Mouse (Mus musculus): Measurements from ENCODE around the gene Acrbp. TPM values are rescaled to one million over a fixed set of nuclear protein-coding genes. Genes with fewer than 3 reads are reported as not detected.
"Not testable (repeated sequence)": the region's sequence is repeated elsewhere in the genome, so short reads cannot be mapped to it uniquely, and the experiment has no call there.

Acrbp gene
- polyA plus RNA-seq (2014; fragmentation: Nextera tagmentation; extraction: Ambion mirVana) = 10.9 and 11.7 TPM in 2 replicates

DNA sequence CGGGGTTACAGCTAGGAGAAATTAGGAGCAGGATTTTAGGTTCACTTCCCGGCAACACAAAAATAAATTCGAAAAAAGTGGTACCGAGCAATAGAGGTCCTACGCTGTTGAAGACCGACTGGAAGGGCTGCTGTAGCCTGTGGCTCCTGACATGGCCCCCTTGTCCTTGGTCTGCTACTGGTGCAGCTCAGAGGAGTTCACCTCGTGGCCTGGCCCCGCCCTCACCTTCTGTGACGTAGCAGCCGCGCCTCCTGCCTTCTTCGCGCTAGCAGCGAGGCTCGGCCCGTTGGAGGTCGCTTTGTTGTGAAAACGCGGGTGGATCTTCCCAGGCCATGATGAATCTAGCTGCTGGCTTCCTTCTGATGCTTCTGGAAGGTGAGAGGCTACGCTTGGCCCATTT is at the start of gene Acrbp:
Acrbp (plus strand) TSS at position 12 of the 400 bp plus-strand sequence.
- Histone ChIP-seq H3K36me3 (ENCODE audit: control insufficient read depth, insufficient read depth, low read length) (peaks cover 16% of the 10 kb centered on the region), H3K9ac (ENCODE audit: low read length) (no peak within 1 kb of the TSS), H3K4me2 (ENCODE audit: low read depth) (no peak within 1 kb of the TSS), H3K4me1 (ENCODE audit: control insufficient read depth, insufficient read depth, low read length) (no peaks in the 10 kb centered on the region), H3K9me3 (ENCODE audit: control insufficient read depth, low read length) (no peaks in the 10 kb centered on the region), H3K4me3 (ENCODE audit: low read depth, low read length) (no peak within 1 kb of the TSS), H3K27me3 (ENCODE audit: control insufficient read depth, insufficient read depth, low read length) (no peaks in the 10 kb centered on the region), H3K27ac (ENCODE audit: low read depth, low read length) (no peak within 1 kb of the TSS)
- no peak for ATAC-seq (ENCODE audit: insufficient read depth, low FRiP score, low TSS enrichment)
- no peak for DNase-seq (ENCODE audit: low spot score)
- WGBS = 32% methylated on average over 20 of the region's 20 CpGs

DNA sequence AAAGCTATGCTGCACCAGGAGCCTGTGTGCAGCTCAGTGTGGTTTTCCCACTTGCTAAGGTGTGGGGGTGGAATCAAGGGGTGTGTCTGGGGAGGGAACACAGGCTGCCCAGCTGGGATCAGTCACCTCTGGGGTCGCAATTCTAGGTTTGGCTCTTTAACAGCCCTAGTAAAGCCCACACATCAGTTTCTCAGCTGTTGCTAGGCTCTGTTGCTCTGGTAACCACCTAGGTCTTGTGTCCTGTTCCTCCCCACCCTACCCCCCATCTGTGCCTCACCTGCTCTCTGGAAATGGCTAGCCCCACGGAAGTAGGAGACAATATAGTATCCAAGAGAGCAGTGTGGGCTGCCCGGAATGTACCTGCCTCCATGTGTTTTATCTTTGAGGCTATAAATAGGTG is 45.8 kb upstream of the Acrbp start:
- Histone ChIP-seq H3K9me3 (ENCODE audit: control insufficient read depth, low read length) (no peaks in the 10 kb centered on the region), H3K4me1 (ENCODE audit: control insufficient read depth, insufficient read depth, low read length) (no peaks in the 10 kb centered on the region; the same call in 1 of the 2 replicates), H3K4me3 (ENCODE audit: low read depth, low read length) (no peak overlapping the region), H3K27me3 (ENCODE audit: control insufficient read depth, insufficient read depth, low read length) (peaks cover 19% of the 10 kb centered on the region), H3K27ac (ENCODE audit: low read depth, low read length) (no peak overlapping the region), H3K9ac (ENCODE audit: low read length) (no peak overlapping the region), H3K36me3 (ENCODE audit: control insufficient read depth, insufficient read depth, low read length) (no peaks in the 10 kb centered on the region), H3K4me2 (ENCODE audit: low read depth) (no peak overlapping the region)
- 40% methylated on average over 3 of the region's 3 CpGs for WGBS
- ATAC-seq (ENCODE audit: insufficient read depth, low FRiP score, low TSS enrichment) = no peak
- no peak for DNase-seq (ENCODE audit: low spot score)

DNA sequence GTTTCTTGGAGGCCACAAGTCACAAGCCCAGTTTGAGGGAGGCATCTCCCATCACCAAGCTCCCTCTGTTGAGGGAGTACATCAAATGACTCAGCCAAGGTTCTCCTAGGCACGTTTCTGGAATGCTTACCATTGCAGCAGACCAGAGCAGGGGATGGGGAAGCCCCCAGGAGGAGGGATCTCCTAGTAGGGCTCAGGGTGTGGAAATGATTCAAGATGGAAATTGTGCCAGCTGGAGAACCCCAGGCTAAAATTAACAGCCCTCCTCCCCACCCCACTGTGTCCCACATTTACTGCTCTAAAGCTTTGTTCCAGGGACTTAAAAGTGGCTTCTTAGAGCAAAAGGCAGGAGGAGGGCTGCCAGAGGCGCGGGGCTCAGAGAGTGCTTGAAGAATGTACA is 44.4 kb upstream of the Acrbp start:
- H3K27me3 ChIP-seq (ENCODE audit: control insufficient read depth, insufficient read depth, low read length) = peaks cover 7% of the 10 kb centered on the region; the same call in 1 of the 2 replicates
- H3K4me3 ChIP-seq (ENCODE audit: low read depth, low read length) = no peak overlapping the region
- no peaks in the 10 kb centered on the region for H3K36me3 ChIP-seq (ENCODE audit: control insufficient read depth, insufficient read depth, low read length)
- no peak for DNase-seq (ENCODE audit: low spot score)
- no peak for ATAC-seq (ENCODE audit: insufficient read depth, low FRiP score, low TSS enrichment)
- no peak overlapping the region for H3K4me2 ChIP-seq (ENCODE audit: low read depth)
- no peak overlapping the region for H3K9ac ChIP-seq (ENCODE audit: low read length)
- WGBS = 18% methylated on average over 3 of the region's 3 CpGs
- peaks cover 4% of the 10 kb centered on the region for H3K4me1 ChIP-seq (ENCODE audit: control insufficient read depth, insufficient read depth, low read length)
- no peaks in the 10 kb centered on the region for H3K9me3 ChIP-seq (ENCODE audit: control insufficient read depth, low read length)
- no peak overlapping the region for H3K27ac ChIP-seq (ENCODE audit: low read depth, low read length)

DNA sequence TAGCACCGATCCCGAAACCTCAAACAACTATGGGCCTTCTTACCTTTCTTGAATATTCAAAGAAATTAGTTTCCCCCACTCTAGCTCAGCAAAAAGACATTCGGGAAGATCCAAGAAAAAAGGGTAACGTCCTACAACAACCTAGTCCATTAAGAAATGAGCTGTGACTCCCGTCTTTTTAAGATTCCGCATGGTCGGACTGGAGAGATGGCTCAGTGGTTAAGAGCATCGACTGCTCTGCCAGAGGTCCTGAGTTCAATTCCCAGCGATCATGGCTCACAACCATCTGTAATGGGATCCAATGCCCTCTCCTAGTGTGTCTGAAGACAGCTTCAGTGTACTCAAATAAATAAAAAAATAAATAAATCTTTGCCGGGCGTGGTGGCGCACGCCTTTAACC is 41.4 kb upstream of the Acrbp start:
- Histone ChIP-seq H3K27ac (ENCODE audit: low read depth, low read length) (peak overlapping the region; percentile 84), H3K36me3 (ENCODE audit: control insufficient read depth, insufficient read depth, low read length) (no peaks in the 10 kb centered on the region), H3K4me3 (ENCODE audit: low read depth, low read length) (peak overlapping the region; percentile 90), H3K27me3 (ENCODE audit: control insufficient read depth, insufficient read depth, low read length) (no peaks in the 10 kb centered on the region), H3K4me1 (ENCODE audit: control insufficient read depth, insufficient read depth, low read length) (peaks cover 5% of the 10 kb centered on the region), H3K9ac (ENCODE audit: low read length) (peak overlapping the region; percentile 62), H3K4me2 (ENCODE audit: low read depth) (peak overlapping the region; percentile 57), H3K9me3 (ENCODE audit: control insufficient read depth, low read length) (no peaks in the 10 kb centered on the region)
- ATAC-seq (ENCODE audit: insufficient read depth, low FRiP score, low TSS enrichment) = peak; percentile 0; the same call in 1 of the 2 replicates
- WGBS = 46% methylated on average over 13 of the region's 13 CpGs
- no peak for DNase-seq (ENCODE audit: low spot score)

DNA sequence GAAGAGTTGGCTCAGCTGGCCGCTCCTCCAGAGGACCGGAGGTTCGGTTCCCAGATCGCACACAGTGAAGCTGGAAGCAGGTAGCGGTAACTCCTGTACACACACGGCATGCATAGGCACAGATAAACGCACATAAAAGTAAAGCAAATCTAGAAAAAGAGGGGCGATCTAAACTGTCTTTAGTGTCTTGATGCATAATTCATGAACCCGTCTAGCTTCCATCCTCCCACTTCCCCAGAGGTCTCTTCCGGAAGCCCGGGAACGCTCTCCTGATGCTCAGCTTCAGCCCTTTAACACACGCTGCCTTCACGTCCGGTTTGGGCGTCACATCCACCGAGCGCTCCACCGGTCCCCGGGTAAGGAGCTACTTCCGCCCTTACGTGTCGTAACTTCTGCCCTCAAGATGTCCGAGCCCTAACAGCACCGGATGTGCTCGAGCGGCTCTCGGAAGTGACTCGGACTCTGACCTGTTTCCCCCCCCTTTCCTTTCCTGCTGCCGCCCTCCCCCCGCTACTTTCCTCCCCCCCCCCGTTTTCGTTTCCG is 40.8 kb upstream of the Acrbp start:
- Histone ChIP-seq H3K4me1 (ENCODE audit: control insufficient read depth, insufficient read depth, low read length) (peaks cover 5% of the 10 kb centered on the region), H3K9ac (ENCODE audit: low read length) (peak overlapping the region; percentile 94), H3K9me3 (ENCODE audit: control insufficient read depth, low read length) (no peaks in the 10 kb centered on the region), H3K4me2 (ENCODE audit: low read depth) (peak overlapping the region; percentile 57), H3K27ac (ENCODE audit: low read depth, low read length) (peak overlapping the region; percentile 99), H3K4me3 (ENCODE audit: low read depth, low read length) (peak overlapping the region; percentile 90), H3K36me3 (ENCODE audit: control insufficient read depth, insufficient read depth, low read length) (no peaks in the 10 kb centered on the region), H3K27me3 (ENCODE audit: control insufficient read depth, insufficient read depth, low read length) (no peaks in the 10 kb centered on the region)
- 0% methylated on average over 32 of the region's 34 CpGs for WGBS
- ATAC-seq (ENCODE audit: insufficient read depth, low FRiP score, low TSS enrichment) (peak; percentile 97), DNase-seq (ENCODE audit: low spot score) (peak; percentile 96)

DNA sequence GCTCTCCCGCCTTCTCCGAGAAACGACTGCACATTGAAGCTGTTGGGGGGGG is 40.5 kb upstream of the Acrbp start, which contains the start of gene Zfp384:
Zfp384 (plus strand) TSS at position 17 of the 52 bp plus-strand sequence.
- no peak for ATAC-seq (ENCODE audit: insufficient read depth, low FRiP score, low TSS enrichment)
- 0% methylated on average over 3 of the region's 3 CpGs for WGBS

DNA sequence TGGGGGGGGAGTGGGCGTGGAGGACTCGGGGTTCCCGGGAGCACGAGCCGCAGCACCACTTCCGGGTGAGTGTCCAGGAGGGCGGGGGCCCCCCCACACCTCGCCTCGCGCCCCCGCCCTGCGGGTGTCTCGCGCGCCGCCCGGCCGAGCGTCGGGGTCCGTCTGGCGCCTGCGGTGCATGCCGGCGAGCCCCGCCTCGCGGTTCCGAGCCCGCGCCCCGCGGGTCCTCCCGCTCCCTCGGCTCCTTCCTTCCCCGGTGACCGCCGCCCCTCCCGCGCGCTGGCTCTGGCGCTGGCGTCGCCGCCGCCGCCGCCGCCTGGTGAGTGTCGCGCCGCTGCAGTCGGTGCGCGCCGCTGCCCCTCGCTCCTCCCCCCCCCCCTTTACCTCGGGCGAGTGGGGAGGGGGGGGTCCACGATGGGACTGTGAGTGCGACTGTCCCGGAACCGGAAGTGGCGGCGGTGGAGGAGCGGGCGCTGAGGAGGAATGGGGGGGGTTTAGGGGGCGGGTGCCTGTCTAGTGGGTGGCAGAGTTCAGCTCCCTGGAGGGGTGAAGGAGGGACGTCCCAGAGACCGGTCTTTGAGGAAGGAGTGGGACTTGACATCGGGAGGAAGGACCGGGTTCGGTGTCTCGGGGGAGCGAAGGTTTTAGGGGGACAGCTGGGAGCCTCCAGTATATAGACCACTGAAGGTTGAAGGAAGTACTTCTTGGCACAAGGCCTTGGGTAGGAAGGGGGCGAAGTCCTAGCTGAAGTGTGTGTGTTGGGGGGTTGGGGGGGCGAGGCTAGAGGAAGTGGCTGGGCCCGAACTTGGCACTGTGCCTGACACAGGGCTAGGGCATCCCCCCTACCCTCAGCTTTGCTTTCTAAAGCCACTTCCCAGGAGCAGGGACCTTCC is 40.1 kb upstream of the Acrbp start:
- peaks cover 5% of the 10 kb centered on the region for H3K4me1 ChIP-seq (ENCODE audit: control insufficient read depth, insufficient read depth, low read length)
- peak overlapping the region; percentile 94 for H3K9ac ChIP-seq (ENCODE audit: low read length)
- H3K4me3 ChIP-seq (ENCODE audit: low read depth, low read length) = peak overlapping the region; percentile 90
- peak; percentile 88 for DNase-seq (ENCODE audit: low spot score)
- peak overlapping the region; percentile 99 for H3K27ac ChIP-seq (ENCODE audit: low read depth, low read length)
- H3K9me3 ChIP-seq (ENCODE audit: control insufficient read depth, low read length) = no peaks in the 10 kb centered on the region
- WGBS = 2% methylated on average over 26 of the region's 78 CpGs
- peak overlapping the region; percentile 85 for H3K4me2 ChIP-seq (ENCODE audit: low read depth)
- H3K36me3 ChIP-seq (ENCODE audit: control insufficient read depth, insufficient read depth, low read length) = 0 out of 2 replicates have a peak, but pooled peaks cover 2% of the 10 kb centered on the region
- peak; percentile 77 for ATAC-seq (ENCODE audit: insufficient read depth, low FRiP score, low TSS enrichment)
- H3K27me3 ChIP-seq (ENCODE audit: control insufficient read depth, insufficient read depth, low read length) = no peaks in the 10 kb centered on the region

More for the DNA sequence above, 40.5 kb upstream of the Acrbp start, which contains the start of gene Zfp384:
- no peak for DNase-seq (ENCODE audit: low spot score)
- H3K4me1 ChIP-seq (ENCODE audit: control insufficient read depth, insufficient read depth, low read length) = peaks cover 5% of the 10 kb centered on the region
- H3K9me3 ChIP-seq (ENCODE audit: control insufficient read depth, low read length) = no peaks in the 10 kb centered on the region
- peak within 1 kb of the TSS; percentile 85 for H3K4me2 ChIP-seq (ENCODE audit: low read depth)
- peak within 1 kb of the TSS; percentile 90 for H3K4me3 ChIP-seq (ENCODE audit: low read depth, low read length)
- H3K9ac ChIP-seq (ENCODE audit: low read length) = peak within 1 kb of the TSS; percentile 94
- H3K36me3 ChIP-seq (ENCODE audit: control insufficient read depth, insufficient read depth, low read length) = 0 out of 2 replicates have a peak, but pooled peaks cover 2% of the 10 kb centered on the region
- no peaks in the 10 kb centered on the region for H3K27me3 ChIP-seq (ENCODE audit: control insufficient read depth, insufficient read depth, low read length)
- H3K27ac ChIP-seq (ENCODE audit: low read depth, low read length) = peak within 1 kb of the TSS; percentile 99

DNA sequence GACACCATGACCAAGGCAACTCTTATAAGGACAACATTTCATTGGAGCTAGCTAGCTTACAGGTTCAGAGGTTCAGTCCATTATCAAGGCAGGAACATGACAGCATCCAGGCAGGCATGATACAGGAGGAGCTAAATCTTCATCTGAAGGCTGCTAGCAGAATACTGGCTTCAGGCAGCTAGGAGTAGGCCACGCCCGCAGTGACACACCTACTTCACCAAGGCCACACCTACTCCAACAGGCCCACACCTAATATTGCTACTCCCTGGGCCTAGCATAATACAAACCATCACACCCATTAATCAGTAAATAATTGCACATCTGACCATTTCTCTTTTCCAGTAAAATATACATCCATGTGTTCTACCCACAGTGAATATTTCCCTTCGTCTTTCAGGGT is 31.8 kb upstream of the Acrbp start:
- Histone ChIP-seq H3K4me3 (ENCODE audit: low read depth, low read length) (no peak overlapping the region), H3K36me3 (ENCODE audit: control insufficient read depth, insufficient read depth, low read length) (peaks cover 7% of the 10 kb centered on the region; the same call in 1 of the 2 replicates), H3K4me2 (ENCODE audit: low read depth) (no peak overlapping the region), H3K27me3 (ENCODE audit: control insufficient read depth, insufficient read depth, low read length) (no peaks in the 10 kb centered on the region), H3K4me1 (ENCODE audit: control insufficient read depth, insufficient read depth, low read length) (no peaks in the 10 kb centered on the region), H3K9me3 (ENCODE audit: control insufficient read depth, low read length) (no peaks in the 10 kb centered on the region), H3K27ac (ENCODE audit: low read depth, low read length) (no peak overlapping the region), H3K9ac (ENCODE audit: low read length) (no peak overlapping the region)
- ATAC-seq (ENCODE audit: insufficient read depth, low FRiP score, low TSS enrichment) (no peak), DNase-seq (ENCODE audit: low spot score) (no peak)
- WGBS = 93% methylated on average over 3 of the region's 3 CpGs

DNA sequence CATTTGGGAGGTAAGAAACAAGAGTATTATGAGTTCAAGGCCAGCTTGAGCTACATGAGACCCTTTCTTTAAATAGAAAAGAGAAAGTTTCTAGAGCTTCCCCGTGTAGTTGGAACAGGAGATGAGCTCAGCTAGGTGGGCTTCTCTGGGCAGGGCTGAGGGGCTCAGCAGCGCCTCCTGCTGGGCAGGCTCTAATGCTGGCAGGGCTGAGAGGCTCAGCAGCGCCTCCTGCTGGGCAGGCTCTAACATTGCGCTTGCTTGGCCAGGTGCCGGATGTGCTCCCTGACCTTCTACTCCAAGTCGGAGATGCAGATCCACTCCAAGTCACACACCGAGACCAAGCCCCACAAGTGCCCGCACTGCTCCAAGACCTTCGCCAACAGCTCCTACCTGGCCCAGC is 19.0 kb upstream of the Acrbp start:
- H3K4me1 ChIP-seq (ENCODE audit: control insufficient read depth, insufficient read depth, low read length); ATAC-seq (ENCODE audit: insufficient read depth, low FRiP score, low TSS enrichment); H3K9ac ChIP-seq (ENCODE audit: low read length); H3K4me3 ChIP-seq (ENCODE audit: low read depth, low read length); H3K27ac ChIP-seq (ENCODE audit: low read depth, low read length); H3K4me2 ChIP-seq (ENCODE audit: low read depth); H3K9me3 ChIP-seq (ENCODE audit: control insufficient read depth, low read length); H3K27me3 ChIP-seq (ENCODE audit: control insufficient read depth, insufficient read depth, low read length): not testable (repeated sequence)
- DNase-seq (ENCODE audit: low spot score) = peak; percentile 74
- 34% methylated on average over 7 of the region's 9 CpGs for WGBS
- H3K36me3 ChIP-seq (ENCODE audit: control insufficient read depth, insufficient read depth, low read length) = peaks cover 24% of the 10 kb centered on the region
